ENCODE assay signal across 8 mouse cellular contexts in genomic region chr7:16804409-16805028, GRCm38 (mm10). TPM values are rescaled to one million over a fixed set of nuclear protein-coding genes. Genes with fewer than 3 reads are reported as not detected.
DNase-seq lines count a peak whose midpoint lies in the region; ATAC-seq and TF ChIP-seq lines count a peak whose summit lies in the region.

No protein-coding gene starts in this region.

- H3K9me3 ChIP-seq in heart, embryonic 14.5 days (ENCODE audit: control insufficient read depth, low read length), result no peaks in the 10 kb centered on the region
- no peaks in the 10 kb centered on the region for H3K9me3 ChIP-seq in CH12.LX (replicated peaks; ENCODE audit: low read length)
- no peaks in the 10 kb centered on the region for H3K9me3 ChIP-seq in forebrain, embryonic 13.5 days (replicated peaks)
- H3K9me3 ChIP-seq in megakaryocyte, embryonic 14.5 days, result no peaks in the 10 kb centered on the region

- TF ChIP-seq EP300 in CH12.LX (IDR thresholded peaks at IDR 0.05; ENCODE audit: low read length), result no peak

- H3K4me3 ChIP-seq in heart, embryonic 14.5 days (ENCODE audit: control insufficient read depth in 1 of 2, insufficient read depth in 1 of 2, low read depth in 1 of 2, low read length in 2 of 2), result no peak overlapping the region
- no peak overlapping the region for H3K4me3 ChIP-seq in CH12.LX (replicated peaks in 1 of 3; ENCODE audit: low read depth in 2 of 3, low read length in 2 of 3, poor library complexity in 1 of 3)
- no peak overlapping the region for H3K4me3 ChIP-seq in forebrain, embryonic 13.5 days
- H3K4me3 ChIP-seq in megakaryocyte, embryonic 14.5 days (replicated peaks), result peak overlapping the region; percentile 73

- peak; percentile 56 to 77 for TF ChIP-seq CTCF in CH12.LX (conservative IDR thresholded peaks at IDR 0.05 in 1 of 2, IDR thresholded peaks at IDR 0.05 in 1 of 2; ENCODE audit: low read depth in 2 of 2, low read length in 2 of 2)

- H3K27ac ChIP-seq in heart, embryonic 14.5 days (replicated peaks in 1 of 2; ENCODE audit: control insufficient read depth in 1 of 2, insufficient read depth in 1 of 2, low read depth in 2 of 2, low read length in 2 of 2), result no peak overlapping the region
- H3K27ac ChIP-seq in CH12.LX (ENCODE audit: insufficient read depth, low read depth), result no peak overlapping the region
- H3K27ac ChIP-seq in forebrain, embryonic 13.5 days, result no peak overlapping the region

- H3K27me3 ChIP-seq in heart, embryonic 14.5 days (ENCODE audit: control insufficient read depth, insufficient read depth, low read length), result no peaks in the 10 kb centered on the region
- no peaks in the 10 kb centered on the region for H3K27me3 ChIP-seq in CH12.LX (replicated peaks)
- H3K27me3 ChIP-seq in forebrain, embryonic 13.5 days, result no peaks in the 10 kb centered on the region
- H3K27me3 ChIP-seq in megakaryocyte, embryonic 14.5 days (replicated peaks), result peaks cover 3% of the 10 kb centered on the region

- peaks cover 26% of the 10 kb centered on the region for H3K36me3 ChIP-seq in heart, embryonic 14.5 days (ENCODE audit: control insufficient read depth, insufficient read depth, low read length)
- H3K36me3 ChIP-seq in CH12.LX (replicated peaks in 1 of 2; ENCODE audit: control insufficient read depth in 1 of 2, insufficient read depth in 1 of 2, low read length in 1 of 2), result peaks cover 2 to 33% of the 10 kb centered on the region in 2 experiments
- peaks cover 27% of the 10 kb centered on the region for H3K36me3 ChIP-seq in forebrain, embryonic 13.5 days (ENCODE audit: poor library complexity, severe bottlenecking)
- peaks cover 22% of the 10 kb centered on the region for H3K36me3 ChIP-seq in megakaryocyte, embryonic 14.5 days (replicated peaks; ENCODE audit: low read length)

- 35% methylated on average over 8 of the region's 8 CpGs for WGBS in heart, embryonic 14.5 days
- 33% methylated on average over 8 of the region's 8 CpGs for WGBS in forebrain, embryonic 13.5 days

- H3K79me2 ChIP-seq in CH12.LX (replicated peaks; ENCODE audit: control insufficient read depth, extremely low read depth, insufficient read depth, poor library complexity, severe bottlenecking), result no peaks in the 10 kb centered on the region

- in situ Hi-C loops in CH12.LX (cut with MboI; ENCODE audit: low pct_ligation_motif_present, low pct_unique_long_range_greater_than_20kb, low sequenced_read_pairs), result no loop called here

- DNase-seq in heart, adult 18-20 months, result no peak
- no peak for DNase-seq in CH12.LX (ENCODE audit: extremely low read depth)
- no peak for DNase-seq in adrenal gland, adult 8-10 months
- DNase-seq in left cerebral cortex, postnatal 36 days (ENCODE audit: low spot score in 2 of 2), result no peak

- ATAC-seq in heart, embryonic 14.5 days (ENCODE audit: insufficient number of reproducible peaks, insufficient read depth, low FRiP score, low read depth), result peak; percentile 52; the same call in 1 of the 2 replicates
- ATAC-seq in forebrain, embryonic 13.5 days, result 0 out of 2 replicates have a peak, but pooled peaks have one; percentile 27
- ATAC-seq in cerebellum, adult (ENCODE audit: insufficient number of reproducible peaks, low FRiP score, low TSS enrichment), result no peak

- TF ChIP-seq POLR2A in CH12.LX (IDR thresholded peaks at IDR 0.05; ENCODE audit: low read depth, low read length), result no peak

- intact Hi-C loops in left cerebral cortex, postnatal 36 days (cut with DNase I), result loop anchor here (5.0 kb wide), 1 partner anchor 177 kb away; no protein-coding TSS in a partner anchor

- H3K4me2 ChIP-seq in heart, embryonic 14.5 days (ENCODE audit: low read length), result no peak overlapping the region
- 0 out of 2 replicates have a peak overlapping the region, but pooled peaks have one; percentile 39 for H3K4me2 ChIP-seq in CH12.LX (ENCODE audit: insufficient read depth, low read depth, poor library complexity, severe bottlenecking)
- H3K4me2 ChIP-seq in forebrain, embryonic 13.5 days, result no peak overlapping the region

- H3K4me1 ChIP-seq in heart, embryonic 14.5 days (ENCODE audit: control insufficient read depth in 2 of 2, insufficient read depth in 2 of 2, low read length in 2 of 2), result no peaks in the 10 kb centered on the region
- H3K4me1 ChIP-seq in CH12.LX (ENCODE audit: control insufficient read depth in 1 of 2, insufficient read depth in 2 of 2), result peaks cover 4 to 7% of the 10 kb centered on the region in 2 experiments
- no peaks in the 10 kb centered on the region for H3K4me1 ChIP-seq in forebrain, embryonic 13.5 days
- H3K4me1 ChIP-seq in megakaryocyte, embryonic 14.5 days, result peaks cover 8% of the 10 kb centered on the region

- peak; percentile 42 for TF ChIP-seq RAD21 in CH12.LX (IDR thresholded peaks at IDR 0.05; ENCODE audit: low read depth, low read length)

- dilution Hi-C loops in CH12.LX (cut with MboI; ENCODE audit: extremely low pct_ligation_motif_present, extremely low pct_unique_long_range_greater_than_20kb, low sequenced_read_pairs), result no loop called here

- no peak overlapping the region for H3K9ac ChIP-seq in heart, embryonic 14.5 days (ENCODE audit: low read length)
- no peak overlapping the region for H3K9ac ChIP-seq in CH12.LX (ENCODE audit: insufficient read depth, low read depth)
- H3K9ac ChIP-seq in forebrain, embryonic 13.5 days, result no peak overlapping the region

TF ChIP-seq in CH12.LX, 34 proteins besides CTCF, POLR2A, EP300 and RAD21:
- TF ChIP-seq BHLHE40 (IDR thresholded peaks at IDR 0.05; ENCODE audit: low read depth, low read length) (no peak), ZMIZ1 (IDR thresholded peaks at IDR 0.05; ENCODE audit: low read depth, low read length) (no peak), KAT2A (IDR thresholded peaks at IDR 0.05; ENCODE audit: insufficient replicate concordance, low read length) (no peak), GABPA (IDR thresholded peaks at IDR 0.05; ENCODE audit: insufficient replicate concordance, low read depth, low read length) (no peak), SMC3 (IDR thresholded peaks at IDR 0.05; ENCODE audit: low read depth, low read length) (peak; percentile 68), IRF4 (IDR thresholded peaks at IDR 0.05; ENCODE audit: low read depth, low read length) (0 out of 2 replicates have a peak, but pooled peaks have one; percentile 11), MEF2A (IDR thresholded peaks at IDR 0.05; ENCODE audit: borderline replicate concordance, low read depth, low read length) (no peak), E2F4 (IDR thresholded peaks at IDR 0.05; ENCODE audit: insufficient replicate concordance, low read depth, low read length) (no peak), MYC (IDR thresholded peaks at IDR 0.05; ENCODE audit: low read depth, low read length) (no peak), RCOR1 (conservative IDR thresholded peaks at IDR 0.05; ENCODE audit: low read depth, low read length) (no peak), POLR2AphosphoS2 (IDR thresholded peaks at IDR 0.05; ENCODE audit: low read depth, low read length) (no peak)

RNA-seq across cellular contexts. Expression of gene Strn4, which starts 11.2 kb away (rescaled TPM):
- 90.9 and 91.4 TPM in 2 replicates for polyA plus RNA-seq in heart, embryonic 14.5 days (2014; fragmentation: Nextera tagmentation; extraction: Ambion mirVana)
- 10 to 100 TPM; 50.3 to 60.0 TPM for total RNA-seq in heart, adult 18-20 months (2021)
- 57.4 and 63.5 TPM in 2 replicates for total RNA-seq in CH12.LX (2012; rRNA removed)
- total RNA-seq in CH12.LX (2014; rRNA removed), result 41.7 and 46.0 TPM in 2 replicates
- 69.7 and 74.5 TPM in 2 replicates for polyA plus RNA-seq in CH12.LX (2012; ENCODE audit: insufficient read length, low read depth)
- 147 and 164 TPM in 2 replicates for polyA plus RNA-seq in forebrain, embryonic 13.5 days (2015; fragmentation: Nextera tagmentation; extraction: Ambion mirVana)
- polyA plus RNA-seq in megakaryocyte, embryonic 14.5 days (2012; ENCODE audit: insufficient read depth, low replicate concordance), result 83.0 and 118 TPM in 2 replicates
- 100 to 1,000 TPM in 1 of 4 experiments, 10 to 100 TPM in 3; 62.2 to 100 (median 74.6) TPM for total RNA-seq in adrenal gland, adult 8-10 months (2022)
- 100 to 1,000 TPM; 310 to 320 TPM for total RNA-seq in left cerebral cortex, postnatal 36 days (2021)

RNA-seq across cellular contexts. Expression of gene Fkrp, which starts 12.0 kb away (rescaled TPM):
- polyA plus RNA-seq in heart, embryonic 14.5 days (2014; fragmentation: Nextera tagmentation; extraction: Ambion mirVana), result 30.3 and 30.9 TPM in 2 replicates
- total RNA-seq in heart, adult 18-20 months (2021), result 10 to 100 TPM; 49.1 to 53.1 TPM
- 19.6 and 20.3 TPM in 2 replicates for total RNA-seq in CH12.LX (2012; rRNA removed)
- 13.0 and 16.5 TPM in 2 replicates for total RNA-seq in CH12.LX (2014; rRNA removed)
- polyA plus RNA-seq in CH12.LX (2012; ENCODE audit: insufficient read length, low read depth), result 19.6 and 23.4 TPM in 2 replicates
- 24.0 and 28.0 TPM in 2 replicates for polyA plus RNA-seq in forebrain, embryonic 13.5 days (2015; fragmentation: Nextera tagmentation; extraction: Ambion mirVana)
- 14.8 and 21.1 TPM in 2 replicates for polyA plus RNA-seq in megakaryocyte, embryonic 14.5 days (2012; ENCODE audit: insufficient read depth, low replicate concordance)
- 10 to 100 TPM; 22.0 to 26.2 (median 24.9) TPM for total RNA-seq in adrenal gland, adult 8-10 months (2022)
- total RNA-seq in left cerebral cortex, postnatal 36 days (2021), result 10 to 100 TPM; 50.4 to 62.8 TPM

RNA-seq across cellular contexts. Expression of gene Slc1a5, which starts 23.4 kb away (rescaled TPM):
- 27.7 and 30.3 TPM in 2 replicates for polyA plus RNA-seq in heart, embryonic 14.5 days (2014; fragmentation: Nextera tagmentation; extraction: Ambion mirVana)
- 10 to 100 TPM; 13.0 to 26.3 TPM for total RNA-seq in heart, adult 18-20 months (2021)
- 147 and 174 TPM in 2 replicates for total RNA-seq in CH12.LX (2012; rRNA removed)
- total RNA-seq in CH12.LX (2014; rRNA removed), result 115 TPM in 2 replicates
- polyA plus RNA-seq in CH12.LX (2012; ENCODE audit: insufficient read length, low read depth), result 191 and 245 TPM in 2 replicates
- 16.0 and 17.1 TPM in 2 replicates for polyA plus RNA-seq in forebrain, embryonic 13.5 days (2015; fragmentation: Nextera tagmentation; extraction: Ambion mirVana)
- polyA plus RNA-seq in megakaryocyte, embryonic 14.5 days (2012; ENCODE audit: insufficient read depth, low replicate concordance), result 35.2 and 52.2 TPM in 2 replicates
- total RNA-seq in adrenal gland, adult 8-10 months (2022), result 100 to 1,000 TPM in 1 of 4 experiments, 10 to 100 TPM in 3; 77.8 to 202 (median 91.2) TPM
- total RNA-seq in left cerebral cortex, postnatal 36 days (2021), result 1 to 10 TPM; 3.7 to 7.6 TPM

RNA-seq across cellular contexts. Expression of gene Prkd2, which starts 38.2 kb away (rescaled TPM):
- 11.2 and 12.5 TPM in 2 replicates for polyA plus RNA-seq in heart, embryonic 14.5 days (2014; fragmentation: Nextera tagmentation; extraction: Ambion mirVana)
- 10 to 100 TPM; 19.7 to 22.2 TPM for total RNA-seq in heart, adult 18-20 months (2021)
- 18.0 and 18.7 TPM in 2 replicates for total RNA-seq in CH12.LX (2012; rRNA removed)
- 8.6 and 9.8 TPM in 2 replicates for total RNA-seq in CH12.LX (2014; rRNA removed)
- polyA plus RNA-seq in CH12.LX (2012; ENCODE audit: insufficient read length, low read depth), result 32.2 and 39.0 TPM in 2 replicates
- polyA plus RNA-seq in forebrain, embryonic 13.5 days (2015; fragmentation: Nextera tagmentation; extraction: Ambion mirVana), result 7.7 and 8.3 TPM in 2 replicates
- 54.4 and 70.1 TPM in 2 replicates for polyA plus RNA-seq in megakaryocyte, embryonic 14.5 days (2012; ENCODE audit: insufficient read depth, low replicate concordance)
- 10 to 100 TPM; 17.0 to 27.1 (median 20.9) TPM for total RNA-seq in adrenal gland, adult 8-10 months (2022)
- 1 to 10 TPM; 3.1 to 7.1 TPM for total RNA-seq in left cerebral cortex, postnatal 36 days (2021)
